Comparison of ENCODE assay signal across 11 mouse cellular contexts in the genomic region with DNA sequence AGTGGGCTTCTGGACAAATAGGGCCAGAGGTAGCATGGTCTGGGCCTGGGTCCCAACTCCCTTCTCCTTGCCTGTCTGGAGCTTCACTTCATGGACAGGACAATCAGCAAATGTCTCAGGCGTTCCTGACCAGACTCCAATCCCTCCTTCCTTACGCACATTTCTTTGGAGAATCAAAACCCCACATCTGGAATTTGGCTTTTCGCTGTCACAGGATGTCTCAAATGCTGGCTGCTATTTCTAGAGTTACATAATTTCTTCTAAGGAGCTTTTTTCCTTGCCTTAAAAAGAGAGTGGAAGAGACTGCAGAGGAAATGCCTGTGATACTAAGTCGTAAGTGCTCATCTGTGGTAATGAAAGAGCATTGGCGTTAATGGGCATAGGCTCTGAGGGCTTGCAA.
DNase-seq lines count a peak whose midpoint lies in the region; ATAC-seq and TF ChIP-seq lines count a peak whose summit lies in the region.
"Had no signal": no experiment of that assay in that cellular context is flagged by ENCODE, and none has a peak within 500 bp of the region (broad histone marks: within the 10 kb centered on the region; RNA-seq: fewer than 3 reads in every experiment).

No protein-coding gene starts in this region.

- H3K27me3 ChIP-seq in kidney, adult 2 months (replicated peaks; ENCODE audit: control insufficient read depth, insufficient read depth, low read length): no peaks in the 10 kb centered on the region
- H3K27me3 ChIP-seq in embryonic facial prominence, embryonic 15.5 days: no peaks in the 10 kb centered on the region
- no peaks in the 10 kb centered on the region for H3K27me3 ChIP-seq in intestine, postnatal 0 days (replicated peaks; ENCODE audit: control insufficient read depth, insufficient read depth, low read length)
- H3K27me3 ChIP-seq: CH12.LX had no signal

- DNase-seq in kidney, adult 2 months: peak; percentile 5
- DNase-seq in kidney, postnatal 10 days: no peak
- peak; percentile 47 for DNase-seq in adipocyte (ENCODE audit: low spot score)
- DNase-seq in thymus, postnatal 14 days: no peak
- DNase-seq: cerebellum, adult 8-10 months had no signal

- H3K27ac ChIP-seq in kidney, adult 2 months (ENCODE audit: insufficient read depth, low read depth, low read length): no peak overlapping the region
- peak overlapping the region; percentile 81 for H3K27ac ChIP-seq in embryonic facial prominence, embryonic 15.5 days (replicated peaks)
- peak overlapping the region; percentile 28; the same call in 1 of the 2 replicates for H3K27ac ChIP-seq in intestine, postnatal 0 days (ENCODE audit: low read depth, low read length)
- H3K27ac ChIP-seq: liver, embryonic 14.5 days had no signal

- H3K9ac ChIP-seq in embryonic facial prominence, embryonic 15.5 days: no peak overlapping the region
- H3K9ac ChIP-seq in intestine, postnatal 0 days (ENCODE audit: low read depth, low read length): no peak overlapping the region
- H3K9ac ChIP-seq: liver, embryonic 14.5 days had no signal

- H3K4me3 ChIP-seq in kidney, adult 2 months (ENCODE audit: insufficient read depth, low read depth, low read length): no peak overlapping the region
- H3K4me3 ChIP-seq in embryonic facial prominence, embryonic 15.5 days (replicated peaks): no peak overlapping the region
- no peak overlapping the region for H3K4me3 ChIP-seq in intestine, postnatal 0 days (ENCODE audit: low read depth, low read length)

- WGBS in kidney, adult 2 months: 74% methylated on average over 5 of the region's 5 CpGs
- 37% methylated on average over 5 of the region's 5 CpGs for WGBS in embryonic facial prominence, embryonic 15.5 days
- 79% methylated on average over 5 of the region's 5 CpGs for WGBS in intestine, postnatal 0 days

- ATAC-seq in embryonic facial prominence, embryonic 15.5 days (ENCODE audit: insufficient number of reproducible peaks, low FRiP score, low TSS enrichment, low read depth): no peak
- no peak for ATAC-seq in intestine, postnatal 0 days
- no peak for ATAC-seq in erythroblast, adult 5-6 weeks (replicated peaks; ENCODE audit: low FRiP score, poor library complexity, severe bottlenecking)
- ATAC-seq: inflammation-experienced regulatory T-cells, adult 6 months had no signal

- TF ChIP-seq CTCF in kidney, adult 2 months (conservative IDR thresholded peaks at IDR 0.05; ENCODE audit: insufficient read depth, insufficient read length, low read depth, low read length): no peak
- TF ChIP-seq CTCF in intestine, postnatal 0 days (IDR thresholded peaks at IDR 0.05; ENCODE audit: low read depth): no peak

- H3K4me1 ChIP-seq in kidney, adult 2 months (ENCODE audit: control insufficient read depth, insufficient read depth, low read length): no peaks in the 10 kb centered on the region
- H3K4me1 ChIP-seq in embryonic facial prominence, embryonic 15.5 days: peaks cover 11% of the 10 kb centered on the region
- H3K4me1 ChIP-seq in intestine, postnatal 0 days (replicated peaks; ENCODE audit: control insufficient read depth, insufficient read depth, low read length): no peaks in the 10 kb centered on the region

- no peak for TF ChIP-seq POLR2A in kidney, adult 2 months (IDR thresholded peaks at IDR 0.05; ENCODE audit: low read depth, low read length)

- H3K9me3 ChIP-seq in embryonic facial prominence, embryonic 15.5 days (replicated peaks): no peaks in the 10 kb centered on the region
- H3K9me3 ChIP-seq in intestine, postnatal 0 days (ENCODE audit: control insufficient read depth): no peaks in the 10 kb centered on the region

- H3K4me2 ChIP-seq in embryonic facial prominence, embryonic 15.5 days (replicated peaks): no peak overlapping the region
- H3K4me2 ChIP-seq in intestine, postnatal 0 days (replicated peaks; ENCODE audit: low read depth): no peak overlapping the region

- no peaks in the 10 kb centered on the region for H3K36me3 ChIP-seq in kidney, adult 2 months (ENCODE audit: control insufficient read depth, insufficient read depth, low read length)
- H3K36me3 ChIP-seq in embryonic facial prominence, embryonic 15.5 days: no peaks in the 10 kb centered on the region
- H3K36me3 ChIP-seq in intestine, postnatal 0 days (ENCODE audit: control insufficient read depth, insufficient read depth): no peaks in the 10 kb centered on the region

Comparison
In these comparisons a context has a peak if more than half of its experiments do, and no peak if none do; other contexts are left out.
1. DNase-seq: peak in kidney, adult 2 months (single experiment) and adipocyte (single experiment); none in kidney, postnatal 10 days (single experiment) and thymus, postnatal 14 days (single experiment).